Mouse (Mus musculus): ENCODE data around the gene Rpl32. TPM values are rescaled to one million over a fixed set of nuclear protein-coding genes. Genes with fewer than 3 reads are reported as not detected.

The Rpl32 gene
- polyA plus RNA-seq, 1 experiment from 2014 or later: 1,794 TPM

DNA sequence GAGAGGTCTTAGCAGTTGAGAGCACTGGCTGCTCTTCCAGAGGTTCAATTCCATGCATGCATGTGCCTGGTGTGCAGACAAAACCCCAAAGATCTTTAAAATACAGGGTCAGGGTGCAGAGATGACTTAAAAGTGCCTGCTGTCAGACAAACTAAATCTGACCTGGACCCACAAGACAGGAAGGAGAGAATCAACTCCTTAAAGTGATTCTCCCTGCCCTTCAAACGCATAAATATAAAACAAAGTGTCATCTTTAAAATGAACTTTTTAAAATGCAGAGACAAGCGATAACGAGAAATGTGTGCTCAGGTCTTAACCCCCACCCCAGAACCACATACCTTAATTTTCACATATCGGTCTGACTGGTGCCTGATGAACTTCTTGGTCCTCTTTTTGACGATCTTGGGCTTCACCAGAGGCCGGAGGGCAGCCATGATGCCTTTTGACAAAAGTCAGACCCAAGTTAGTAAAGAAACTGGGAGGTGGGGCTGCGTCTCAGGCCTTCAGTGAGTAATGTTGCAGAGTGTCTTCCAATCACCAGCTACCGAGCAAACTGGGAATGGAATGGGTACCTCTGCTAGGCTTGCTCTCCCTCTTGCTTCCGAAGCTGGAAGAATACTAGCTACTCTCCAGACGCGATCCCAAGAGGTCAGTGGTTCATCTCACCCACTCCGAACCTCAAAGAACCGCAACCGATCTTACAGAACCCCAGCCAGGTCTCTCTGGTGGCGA is 917 bp downstream of the Rpl32 start:
- Histone ChIP-seq H3K4me3 (ENCODE audit: low read depth, low read length) (peak overlapping the region; percentile 98), H3K27ac (ENCODE audit: low read depth, low read length) (peak overlapping the region; percentile 91), H3K9me3 (ENCODE audit: control insufficient read depth, low read length) (no peaks in the 10 kb centered on the region), H3K27me3 (ENCODE audit: control insufficient read depth, insufficient read depth, low read length) (no peaks in the 10 kb centered on the region), H3K36me3 (ENCODE audit: control insufficient read depth, insufficient read depth, low read length) (peaks cover 9% of the 10 kb centered on the region), H3K4me2 (ENCODE audit: low read depth, low read length, severe bottlenecking) (peak overlapping the region; percentile 90), H3K4me1 (replicated peaks; ENCODE audit: control insufficient read depth, insufficient read depth, low read length) (peaks cover 18% of the 10 kb centered on the region), H3K9ac (ENCODE audit: low read length) (peak overlapping the region; percentile 100)
- ATAC-seq (replicated peaks; ENCODE audit: low FRiP score): no peak
- DNase-seq (ENCODE audit: low spot score): no peak
- WGBS: 5% methylated on average over 15 of the region's 15 CpGs

GRCm38 (mm10) chr6:115804432-115805192 is 3.9 kb downstream of the Rpl32 start:
- Histone ChIP-seq H3K4me1 (replicated peaks; ENCODE audit: control insufficient read depth, insufficient read depth, low read length) (peaks cover 18% of the 10 kb centered on the region), H3K36me3 (ENCODE audit: control insufficient read depth, insufficient read depth, low read length) (peaks cover 17% of the 10 kb centered on the region), H3K27ac (ENCODE audit: low read depth, low read length) (no peak overlapping the region), H3K9me3 (ENCODE audit: control insufficient read depth, low read length) (no peaks in the 10 kb centered on the region), H3K9ac (ENCODE audit: low read length) (no peak overlapping the region), H3K27me3 (ENCODE audit: control insufficient read depth, insufficient read depth, low read length) (no peaks in the 10 kb centered on the region), H3K4me3 (ENCODE audit: low read depth, low read length) (no peak overlapping the region), H3K4me2 (ENCODE audit: low read depth, low read length, severe bottlenecking) (no peak overlapping the region)
- WGBS: 72% methylated on average over 10 of the region's 10 CpGs
- ATAC-seq (replicated peaks; ENCODE audit: low FRiP score): no peak
- DNase-seq (ENCODE audit: low spot score): no peak

- DNase-seq (ENCODE audit: low spot score) (peak; percentile 82), ATAC-seq (replicated peaks; ENCODE audit: low FRiP score) (peak; percentile 37; the same call in 1 of the 2 replicates)
- Histone ChIP-seq H3K9ac (ENCODE audit: low read length) (no peak overlapping the region), H3K9me3 (ENCODE audit: control insufficient read depth, low read length) (no peaks in the 10 kb centered on the region), H3K4me3 (ENCODE audit: low read depth, low read length) (no peak overlapping the region), H3K27me3 (ENCODE audit: control insufficient read depth, insufficient read depth, low read length) (no peaks in the 10 kb centered on the region), H3K4me2 (ENCODE audit: low read depth, low read length, severe bottlenecking) (no peak overlapping the region), H3K4me1 (replicated peaks; ENCODE audit: control insufficient read depth, insufficient read depth, low read length) (peaks cover 18% of the 10 kb centered on the region), H3K36me3 (ENCODE audit: control insufficient read depth, insufficient read depth, low read length) (peaks cover 18% of the 10 kb centered on the region), H3K27ac (ENCODE audit: low read depth, low read length) (no peak overlapping the region)
- 52% methylated on average over 16 of the region's 16 CpGs for WGBS
These were observed 4.8 kb downstream of the Rpl32 start for GRCm38 (mm10) chr6:115803541-115804382.

DNA sequence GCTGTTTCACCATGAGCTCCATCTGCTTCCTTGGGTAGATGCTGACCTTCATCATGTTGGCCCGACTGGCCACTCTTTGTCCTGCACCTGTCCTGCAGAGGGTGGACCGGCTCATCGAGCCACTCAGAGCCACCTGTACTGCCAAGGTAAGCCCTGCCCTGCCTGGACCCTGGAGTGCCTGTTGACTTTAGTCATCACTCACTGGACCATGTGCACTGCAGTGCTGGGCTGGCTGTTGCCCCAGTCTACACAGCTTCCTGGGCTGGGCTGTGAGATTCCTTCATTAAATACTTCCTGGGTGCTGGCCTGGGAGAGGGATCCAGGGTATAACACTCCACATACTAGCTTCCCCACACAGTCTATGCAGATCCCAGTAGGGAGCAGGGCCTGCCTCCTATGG is 6.7 kb downstream of the Rpl32 start:
- Histone ChIP-seq H3K9ac (ENCODE audit: low read length) (no peak overlapping the region), H3K4me1 (replicated peaks; ENCODE audit: control insufficient read depth, insufficient read depth, low read length) (peaks cover 11% of the 10 kb centered on the region), H3K27me3 (ENCODE audit: control insufficient read depth, insufficient read depth, low read length) (no peaks in the 10 kb centered on the region), H3K4me3 (ENCODE audit: low read depth, low read length) (no peak overlapping the region), H3K27ac (ENCODE audit: low read depth, low read length) (no peak overlapping the region), H3K36me3 (ENCODE audit: control insufficient read depth, insufficient read depth, low read length) (peaks cover 19% of the 10 kb centered on the region), H3K4me2 (ENCODE audit: low read depth, low read length, severe bottlenecking) (no peak overlapping the region), H3K9me3 (ENCODE audit: control insufficient read depth, low read length) (no peaks in the 10 kb centered on the region)
- WGBS: 95% methylated on average over 3 of the region's 3 CpGs
- no peak for ATAC-seq (replicated peaks; ENCODE audit: low FRiP score)
- DNase-seq (ENCODE audit: low spot score): no peak

GRCm38 (mm10) chr6:115792691-115793215 is 15.8 kb downstream of the Rpl32 start:
- DNase-seq (ENCODE audit: low spot score): no peak
- H3K27ac ChIP-seq (ENCODE audit: low read depth, low read length): no peak overlapping the region
- ATAC-seq (replicated peaks; ENCODE audit: low FRiP score): no peak
- H3K9me3 ChIP-seq (ENCODE audit: control insufficient read depth, low read length): no peaks in the 10 kb centered on the region
- H3K4me3 ChIP-seq (ENCODE audit: low read depth, low read length): no peak overlapping the region
- WGBS: 91% methylated on average over 21 of the region's 21 CpGs
- no peak overlapping the region for H3K4me2 ChIP-seq (ENCODE audit: low read depth, low read length, severe bottlenecking)
- H3K27me3 ChIP-seq (ENCODE audit: control insufficient read depth, insufficient read depth, low read length): no peaks in the 10 kb centered on the region
- no peaks in the 10 kb centered on the region for H3K4me1 ChIP-seq (replicated peaks; ENCODE audit: control insufficient read depth, insufficient read depth, low read length)
- no peak overlapping the region for H3K9ac ChIP-seq (ENCODE audit: low read length)
- H3K36me3 ChIP-seq (ENCODE audit: control insufficient read depth, insufficient read depth, low read length): peaks cover 28% of the 10 kb centered on the region

DNA sequence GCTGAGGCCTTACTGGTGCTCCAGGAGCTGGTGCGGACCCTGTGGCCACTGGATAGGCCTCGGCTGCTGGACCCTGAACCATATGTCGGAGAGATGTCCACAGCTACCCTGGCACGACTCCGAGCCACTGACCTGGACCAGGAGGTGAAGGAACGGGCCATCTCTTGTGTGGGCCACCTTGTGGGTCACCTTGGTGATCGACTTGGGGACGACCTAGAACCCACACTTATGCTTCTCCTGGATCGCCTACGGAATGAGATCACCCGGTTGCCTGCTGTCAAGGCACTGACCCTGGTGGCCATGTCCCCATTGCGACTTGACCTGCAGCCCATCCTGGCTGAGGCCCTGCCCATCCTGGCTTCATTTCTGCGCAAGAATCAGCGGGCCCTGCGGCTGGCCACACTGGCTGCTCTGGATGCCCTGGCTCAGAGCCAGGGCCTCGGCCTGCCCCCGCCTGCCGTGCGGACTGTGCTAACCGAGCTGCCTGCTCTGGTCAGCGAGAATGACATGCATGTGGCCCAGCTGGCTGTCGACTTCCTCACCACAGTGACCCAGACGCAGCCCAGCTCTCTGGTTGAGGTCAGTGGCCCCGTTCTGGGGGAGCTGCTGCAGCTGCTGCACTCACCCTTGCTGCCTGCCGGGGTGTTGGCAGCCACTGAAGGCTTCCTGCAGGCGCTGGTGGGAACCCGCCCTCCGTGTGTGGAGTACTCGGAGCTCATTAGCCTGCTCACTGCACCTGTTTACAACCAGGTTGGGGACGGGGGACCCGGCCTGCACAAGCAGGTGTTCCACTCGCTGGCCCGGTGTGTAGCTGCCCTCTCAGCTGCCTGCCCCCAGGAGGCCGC is 16.5 kb downstream of the Rpl32 start:
- ATAC-seq (replicated peaks; ENCODE audit: low FRiP score): no peak
- H3K4me2 ChIP-seq (ENCODE audit: low read depth, low read length, severe bottlenecking): no peak overlapping the region
- 96% methylated on average over 34 of the region's 34 CpGs for WGBS

DNA sequence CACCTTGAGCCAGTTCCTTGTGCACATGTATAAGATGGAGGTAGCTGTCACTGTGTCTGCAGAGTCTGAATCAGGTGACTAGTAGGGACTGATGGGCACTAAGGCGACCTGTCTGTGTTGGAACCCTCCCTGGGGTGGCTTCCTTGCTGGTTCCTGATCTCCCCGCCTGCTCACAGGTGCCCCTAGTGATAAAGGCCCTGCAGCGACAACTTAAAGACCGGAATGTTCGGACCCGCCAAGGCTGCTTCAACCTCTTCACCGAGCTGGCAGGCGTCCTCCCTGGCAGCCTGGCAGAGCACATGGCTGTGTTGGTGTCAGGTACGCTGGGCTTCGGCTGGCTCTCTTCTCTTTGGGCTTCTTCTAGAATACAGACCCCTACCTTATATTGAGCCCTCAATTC is 17.5 kb downstream of the Rpl32 start:
- no peak overlapping the region for H3K27ac ChIP-seq (ENCODE audit: low read depth, low read length)

More for the DNA sequence above, 16.5 kb downstream of the Rpl32 start:
- Histone ChIP-seq H3K27me3 (ENCODE audit: control insufficient read depth, insufficient read depth, low read length) (no peaks in the 10 kb centered on the region), H3K27ac (ENCODE audit: low read depth, low read length) (no peak overlapping the region), H3K4me3 (ENCODE audit: low read depth, low read length) (no peak overlapping the region), H3K9me3 (ENCODE audit: control insufficient read depth, low read length) (no peaks in the 10 kb centered on the region), H3K36me3 (ENCODE audit: control insufficient read depth, insufficient read depth, low read length) (peaks cover 27% of the 10 kb centered on the region), H3K9ac (ENCODE audit: low read length) (no peak overlapping the region), H3K4me1 (replicated peaks; ENCODE audit: control insufficient read depth, insufficient read depth, low read length) (no peaks in the 10 kb centered on the region)
- DNase-seq (ENCODE audit: low spot score): no peak

More for the DNA sequence above, 17.5 kb downstream of the Rpl32 start:
- WGBS: 86% methylated on average over 10 of the region's 10 CpGs
- Histone ChIP-seq H3K36me3 (ENCODE audit: control insufficient read depth, insufficient read depth, low read length) (peaks cover 33% of the 10 kb centered on the region), H3K27me3 (ENCODE audit: control insufficient read depth, insufficient read depth, low read length) (no peaks in the 10 kb centered on the region), H3K9ac (ENCODE audit: low read length) (no peak overlapping the region), H3K4me2 (ENCODE audit: low read depth, low read length, severe bottlenecking) (no peak overlapping the region), H3K4me3 (ENCODE audit: low read depth, low read length) (no peak overlapping the region), H3K9me3 (ENCODE audit: control insufficient read depth, low read length) (no peaks in the 10 kb centered on the region), H3K4me1 (replicated peaks; ENCODE audit: control insufficient read depth, insufficient read depth, low read length) (no peaks in the 10 kb centered on the region)
- ATAC-seq (replicated peaks; ENCODE audit: low FRiP score): no peak
- no peak for DNase-seq (ENCODE audit: low spot score)
